Mouse (Mus musculus) E14TG2a.4 (cell line): ENCODE data around the gene Trim13.
"Not testable (repeated sequence)": the region's sequence is repeated elsewhere in the genome, so short reads cannot be mapped to it uniquely, and the experiment has no call there.

Source experiments
- H3K27me3 ChIP-seq: 2 replicates; pipeline ENCODE4 v1.6.1; 2014; ENCODE audit warnings: low read length, control low read depth; ENCODE audit not compliant: insufficient read depth
- H3K36me3 ChIP-seq: 2 replicates; pipeline ENCODE4 v1.6.1; 2014; ENCODE audit warnings: low read length, control low read depth; ENCODE audit not compliant: insufficient read depth
- H3K4me1 ChIP-seq: replicated peaks from 2 replicates; pipeline ENCODE4 v1.6.1; 2014; ENCODE audit warnings: low read depth, low read length, control low read depth
- H3K4me3 ChIP-seq: replicated peaks from 2 replicates; pipeline ENCODE4 v1.5.1; 2014; ENCODE audit warnings: mild to moderate bottlenecking, low read length
- H3K9me3 ChIP-seq: 2 replicates; pipeline ENCODE4 v1.6.1; 2014; ENCODE audit warnings: low read length, control low read depth
- CTCF ChIP-seq: conservative IDR thresholded peaks from 2 replicates; pipeline ENCODE4 v1.5.1; 2014; ENCODE audit warnings: low read length
- NANOG ChIP-seq: IDR thresholded peaks from 2 replicates; pipeline ENCODE4 v1.6.1; 2014; ENCODE audit warnings: borderline replicate concordance, low read length, mixed read lengths
- POU5F1 ChIP-seq: IDR thresholded peaks from 2 replicates; pipeline ENCODE4 v1.6.1; 2014; ENCODE audit warnings: low read length, borderline replicate concordance

The Trim13 gene

GRCm38 (mm10) chr14:61597968-61598367 lies at the start of gene Trim13:
TSS of gene Trim13 (plus strand) at chr14:61598247.
- TF ChIP-seq CTCF (no peak), POU5F1 (no peak), NANOG (no peak)
- H3K4me3 ChIP-seq: peak within 1 kb of the TSS; percentile 86
- no peaks in the 10 kb centered on the region for H3K27me3 ChIP-seq
- H3K4me1 ChIP-seq: peaks cover 53% of the 10 kb centered on the region
- H3K9me3 ChIP-seq: no peaks in the 10 kb centered on the region
- H3K36me3 ChIP-seq: peaks cover 22% of the 10 kb centered on the region

GRCm38 (mm10) chr14:61548614-61549013 lies 49.4 kb upstream of the Trim13 start:
- Histone ChIP-seq H3K4me3 (no peak overlapping the region), H3K9me3 (no peaks in the 10 kb centered on the region), H3K27me3 (no peaks in the 10 kb centered on the region), H3K36me3 (0 out of 2 replicates have a peak, but pooled peaks cover 11% of the 10 kb centered on the region), H3K4me1 (no peaks in the 10 kb centered on the region)
- TF ChIP-seq NANOG (no peak), CTCF (no peak), POU5F1 (no peak)

- Histone ChIP-seq H3K27me3 (peaks cover 15% of the 10 kb centered on the region), H3K9me3 (no peaks in the 10 kb centered on the region), H3K36me3 (no peaks in the 10 kb centered on the region), H3K4me1 (peaks cover 18% of the 10 kb centered on the region), H3K4me3 (peak overlapping the region; percentile 92)
- no peak for TF ChIP-seq NANOG
- TF ChIP-seq POU5F1: no peak
- no peak for TF ChIP-seq CTCF
These were observed 42.1 kb upstream of the Trim13 start for GRCm38 (mm10) chr14:61555931-61556288.

GRCm38 (mm10) chr14:61556289-61557147 lies 41.5 kb upstream of the Trim13 start, which contains the start of gene Spryd7:
TSS of gene Spryd7 (minus strand) at chr14:61556886.
- Histone ChIP-seq H3K4me3 (peak within 1 kb of the TSS; percentile 92), H3K4me1 (peaks cover 18% of the 10 kb centered on the region), H3K9me3 (no peaks in the 10 kb centered on the region), H3K27me3 (peaks cover 15% of the 10 kb centered on the region), H3K36me3 (no peaks in the 10 kb centered on the region)
- no peak for TF ChIP-seq NANOG
- TF ChIP-seq POU5F1: no peak
- no peak for TF ChIP-seq CTCF

- no peaks in the 10 kb centered on the region for H3K36me3 ChIP-seq
- peaks cover 5% of the 10 kb centered on the region; the same call in 1 of the 2 replicates for H3K9me3 ChIP-seq
- no peak overlapping the region for H3K4me3 ChIP-seq
- TF ChIP-seq CTCF: no peak
- TF ChIP-seq NANOG: no peak
- H3K27me3 ChIP-seq: peaks cover 15% of the 10 kb centered on the region
- H3K4me1 ChIP-seq: peaks cover 18% of the 10 kb centered on the region
These were observed 39.1 kb upstream of the Trim13 start for GRCm38 (mm10) chr14:61558901-61559300.

- Histone ChIP-seq H3K4me1 (peaks cover 18% of the 10 kb centered on the region), H3K4me3 (no peak overlapping the region), H3K36me3 (no peaks in the 10 kb centered on the region), H3K27me3 (peaks cover 15% of the 10 kb centered on the region), H3K9me3 (peaks cover 5% of the 10 kb centered on the region; the same call in 1 of the 2 replicates)
- no peak for TF ChIP-seq NANOG
- no peak for TF ChIP-seq POU5F1
- TF ChIP-seq CTCF: no peak
These were observed 38.2 kb upstream of the Trim13 start for GRCm38 (mm10) chr14:61559856-61560255.

GRCm38 (mm10) chr14:61566211-61566610 lies 31.8 kb upstream of the Trim13 start:
- H3K9me3 ChIP-seq, H3K36me3 ChIP-seq, H3K4me1 ChIP-seq, H3K27me3 ChIP-seq, H3K4me3 ChIP-seq: not testable (repeated sequence)

- H3K9me3 ChIP-seq: no peaks in the 10 kb centered on the region
- no peaks in the 10 kb centered on the region; the same call in 1 of the 2 replicates for H3K27me3 ChIP-seq
- H3K4me1 ChIP-seq: no peaks in the 10 kb centered on the region
- H3K36me3 ChIP-seq: no peaks in the 10 kb centered on the region
- no peak for TF ChIP-seq POU5F1
- no peak for TF ChIP-seq NANOG
- no peak for TF ChIP-seq CTCF
- no peak overlapping the region for H3K4me3 ChIP-seq
These were observed 28.7 kb upstream of the Trim13 start for GRCm38 (mm10) chr14:61569344-61569743.

- Histone ChIP-seq H3K9me3 (no peaks in the 10 kb centered on the region), H3K27me3 (no peaks in the 10 kb centered on the region; the same call in 1 of the 2 replicates), H3K36me3 (no peaks in the 10 kb centered on the region), H3K4me1 (0 out of 2 replicates have a peak, but pooled peaks cover 2% of the 10 kb centered on the region), H3K4me3 (no peak overlapping the region)
- TF ChIP-seq POU5F1: no peak
- TF ChIP-seq NANOG: no peak
- TF ChIP-seq CTCF: peak; percentile 90
These were observed 26.7 kb upstream of the Trim13 start for GRCm38 (mm10) chr14:61571366-61571765.
